Mouse (Mus musculus) cerebellum, postnatal 36 days (tissue): ENCODE data around the gene Prox1.

ENCODE experiments used
- DNase-seq, 2 experiments: peaks; one replicate each; pipeline ENCODE4 v3.0.0; 2021 to 2022; ENCODE audit warnings: mixed read lengths in 2 of 2

The Prox1 gene

GRCm38 (mm10) chr1:190169911-190170818 lies at the start of gene Prox1:
TSS of gene Prox1 (minus strand) at chr1:190170714.
- DNase-seq: peak; percentile 80 to 82

DNA sequence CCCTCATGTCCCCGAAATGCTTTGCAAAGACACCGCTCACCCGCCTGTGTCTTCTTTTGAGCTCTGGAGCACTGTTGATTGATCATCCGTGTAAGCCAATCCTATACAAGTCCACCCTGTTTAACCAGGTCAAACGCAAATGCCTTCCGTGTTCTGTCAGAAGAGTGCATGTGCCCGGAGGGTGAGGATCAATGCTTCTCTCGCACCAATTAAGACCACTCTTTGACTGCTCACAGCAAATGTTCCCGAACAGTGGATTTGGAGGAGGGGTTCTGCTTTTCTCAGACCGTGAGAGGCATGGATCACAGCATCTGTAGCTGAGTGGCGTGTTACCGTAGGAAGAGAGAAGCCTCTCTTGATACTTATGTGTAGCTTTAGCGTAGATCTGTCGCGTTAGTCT lies 46.1 kb upstream of the Prox1 start:
- no peak for DNase-seq

- DNase-seq: no peak
Observed at GRCm38 (mm10) chr1:190214626-190215025, 44.1 kb upstream of the Prox1 start.

GRCm38 (mm10) chr1:190213175-190213574 lies 42.7 kb upstream of the Prox1 start:
- DNase-seq: no peak

DNA sequence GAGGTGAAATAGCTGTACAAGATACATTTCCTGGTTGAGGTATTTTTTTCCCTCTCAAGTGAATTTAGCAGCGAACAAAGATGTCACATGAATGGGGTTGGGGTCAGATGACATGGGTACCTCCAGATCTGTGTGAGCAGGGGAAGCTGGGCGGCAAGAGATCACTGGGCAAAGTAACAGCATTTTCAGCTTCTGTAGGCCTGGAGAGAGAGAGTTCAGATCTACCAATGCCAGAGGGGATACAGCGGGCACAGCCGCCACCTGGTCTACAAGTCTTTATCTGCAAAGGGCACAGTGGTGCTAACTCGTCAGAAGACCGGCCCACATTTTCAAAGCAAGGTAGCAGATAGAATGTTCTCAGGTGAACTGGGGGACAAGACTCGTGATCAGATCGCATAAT lies 36.7 kb upstream of the Prox1 start:
- DNase-seq: no peak

DNA sequence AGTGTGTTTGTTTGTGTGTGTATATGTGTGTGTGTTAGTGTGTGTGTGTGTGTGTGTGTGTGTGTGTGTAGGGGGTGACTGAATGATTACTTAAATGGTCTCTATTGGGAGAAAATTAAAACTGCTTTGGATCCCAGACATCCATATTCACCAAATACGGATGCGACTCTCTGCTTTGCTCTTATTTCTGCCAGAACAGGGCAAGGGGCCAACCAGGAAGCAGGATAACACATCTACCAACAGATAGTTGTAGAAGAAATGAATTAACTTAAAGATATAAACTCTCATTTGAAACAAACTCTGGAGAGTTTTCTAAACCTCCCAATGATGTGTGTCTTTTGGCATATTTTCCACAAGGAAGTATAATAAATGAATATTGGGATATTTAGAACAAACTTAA lies 35.2 kb upstream of the Prox1 start:
- no peak for DNase-seq

- DNase-seq: no peak
Observed at GRCm38 (mm10) chr1:190204378-190205070, 34.0 kb upstream of the Prox1 start.

DNA sequence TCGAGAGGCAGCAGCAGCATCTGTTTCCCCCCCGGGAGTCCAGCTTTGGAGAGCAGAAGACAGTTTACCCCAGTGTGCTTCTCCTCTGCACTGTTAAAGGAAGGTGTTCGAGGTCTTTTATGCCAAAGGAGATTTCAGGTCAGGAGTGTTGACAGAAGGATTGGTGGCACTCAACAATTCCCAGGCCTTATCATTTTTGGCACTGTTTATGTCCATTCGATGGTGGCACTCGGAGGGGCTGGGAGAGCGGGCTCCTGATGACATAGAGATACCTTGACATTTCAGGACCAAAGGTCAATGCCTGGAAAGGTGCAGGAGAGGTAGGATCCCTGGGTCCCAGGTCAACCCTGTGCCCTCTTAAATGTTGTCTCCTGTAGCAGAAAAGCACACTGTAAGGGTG lies 31.2 kb upstream of the Prox1 start:
- DNase-seq: no peak

DNA sequence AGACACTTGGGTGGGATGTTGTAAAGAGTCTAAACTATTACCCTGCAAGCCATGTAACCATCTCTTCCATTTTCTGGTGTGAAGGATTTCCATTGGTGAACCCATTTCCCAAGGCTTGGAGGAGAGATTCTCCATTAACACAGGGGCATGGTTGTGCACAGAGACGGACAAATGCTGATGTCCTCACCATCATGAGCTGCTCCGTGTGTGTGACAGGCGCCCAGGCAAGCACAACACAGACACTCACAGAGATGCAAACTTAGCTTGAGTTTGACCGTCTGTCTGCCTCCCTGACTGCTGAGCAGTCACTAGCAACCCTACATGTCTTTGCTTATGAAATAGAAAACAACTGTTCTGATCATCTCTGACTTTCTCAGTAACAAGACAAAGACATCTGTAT lies 30.5 kb upstream of the Prox1 start:
- DNase-seq: no peak

GRCm38 (mm10) chr1:190198247-190198646 lies 27.7 kb upstream of the Prox1 start:
- DNase-seq: no peak

- DNase-seq: no peak
Observed at GRCm38 (mm10) chr1:190192011-190192410, 21.5 kb upstream of the Prox1 start.

DNA sequence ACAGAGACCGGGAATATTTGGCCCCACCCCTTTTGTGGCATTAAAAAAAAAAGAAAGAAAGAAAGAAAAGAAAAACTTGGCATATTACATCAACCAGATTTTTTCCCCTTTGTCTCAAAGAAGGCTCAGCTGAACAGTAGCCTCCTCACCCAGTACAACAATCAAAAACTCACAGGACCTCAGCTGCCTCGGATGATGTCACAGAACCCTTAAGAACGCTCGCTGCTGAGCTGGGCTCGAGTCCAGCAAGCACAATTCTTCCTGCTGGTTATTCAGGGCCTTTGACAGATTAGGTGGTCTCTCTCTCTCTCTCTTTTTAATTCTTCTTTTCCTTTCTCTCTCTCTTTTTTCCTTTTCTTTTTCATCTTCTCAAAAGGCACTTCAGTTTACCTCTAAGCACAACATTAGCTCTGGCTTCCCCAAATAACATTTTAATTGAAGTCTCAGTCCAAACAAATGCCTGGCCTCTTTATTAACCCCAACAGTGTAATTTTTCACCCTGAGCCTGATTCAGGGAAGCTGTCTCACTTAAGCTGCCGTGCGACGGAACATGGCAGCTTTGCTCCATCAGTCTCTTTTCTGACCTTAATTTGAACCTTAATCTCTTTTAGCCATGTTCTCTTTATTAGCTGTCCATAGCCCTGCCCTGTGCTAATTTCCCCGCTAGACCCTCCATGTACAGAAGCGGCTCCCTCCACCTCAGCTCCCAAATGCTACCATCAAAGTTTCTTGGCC lies 19.9 kb upstream of the Prox1 start:
- DNase-seq: no peak

DNA sequence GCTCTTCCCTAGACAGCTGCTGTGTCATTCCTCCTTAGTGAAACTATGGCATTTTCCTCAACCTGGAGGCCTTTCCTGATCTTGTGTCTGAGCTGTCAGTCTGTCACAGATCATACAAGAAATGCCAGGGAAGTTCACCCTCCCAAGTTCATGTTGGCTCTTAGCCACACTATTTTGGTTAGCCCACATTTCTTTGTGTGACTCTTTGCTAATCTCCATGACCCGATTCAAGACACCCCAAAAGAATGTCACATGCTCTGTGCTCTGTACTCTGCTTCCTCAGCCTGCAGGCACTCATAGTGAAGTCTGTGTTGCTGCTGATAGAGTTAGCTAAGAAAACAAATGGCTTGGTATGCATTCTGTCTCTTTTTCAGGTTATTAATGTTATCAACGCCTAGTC lies 18.6 kb upstream of the Prox1 start:
- DNase-seq: no peak

GRCm38 (mm10) chr1:190186336-190186735 lies 15.8 kb upstream of the Prox1 start:
- no peak for DNase-seq

DNA sequence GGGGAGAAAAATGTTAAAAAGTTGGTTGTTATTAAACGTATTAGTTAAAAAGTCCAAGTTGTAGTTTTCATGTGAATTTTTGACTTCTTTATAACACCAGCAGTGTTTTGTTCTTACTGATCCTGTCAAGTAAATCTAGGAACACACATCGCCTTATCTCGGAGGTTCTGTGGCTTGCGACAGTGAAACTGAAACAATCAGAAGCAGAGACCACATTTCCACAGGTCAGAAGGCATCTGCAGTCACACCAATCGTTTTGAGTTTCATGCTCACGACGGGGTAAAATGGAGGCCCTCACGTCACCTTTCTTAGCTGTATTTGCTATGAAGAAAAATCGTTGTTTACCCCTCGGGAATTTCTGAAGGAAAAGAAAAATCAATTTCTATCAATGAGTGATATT lies 14.8 kb upstream of the Prox1 start:
- no peak for DNase-seq

DNA sequence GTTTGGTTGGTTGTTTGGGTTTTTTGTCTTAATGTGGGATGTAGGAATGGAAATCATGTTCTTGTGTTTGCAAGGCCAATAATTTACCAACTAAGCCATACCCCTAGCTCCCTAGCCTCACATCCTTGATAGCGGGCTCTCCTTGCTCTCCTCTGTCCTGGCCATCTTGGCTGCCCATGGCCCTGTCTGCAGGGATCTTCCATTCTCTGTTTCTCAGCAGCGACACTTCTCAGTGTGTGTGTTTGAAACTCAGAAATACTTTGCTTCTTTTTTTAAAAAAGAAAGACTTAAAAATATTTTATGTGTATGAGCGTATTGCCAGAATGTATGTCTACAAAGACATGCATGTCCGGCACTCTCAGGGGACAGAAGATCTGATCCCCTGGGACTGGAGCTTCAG lies 13.1 kb upstream of the Prox1 start:
- no peak for DNase-seq

DNA sequence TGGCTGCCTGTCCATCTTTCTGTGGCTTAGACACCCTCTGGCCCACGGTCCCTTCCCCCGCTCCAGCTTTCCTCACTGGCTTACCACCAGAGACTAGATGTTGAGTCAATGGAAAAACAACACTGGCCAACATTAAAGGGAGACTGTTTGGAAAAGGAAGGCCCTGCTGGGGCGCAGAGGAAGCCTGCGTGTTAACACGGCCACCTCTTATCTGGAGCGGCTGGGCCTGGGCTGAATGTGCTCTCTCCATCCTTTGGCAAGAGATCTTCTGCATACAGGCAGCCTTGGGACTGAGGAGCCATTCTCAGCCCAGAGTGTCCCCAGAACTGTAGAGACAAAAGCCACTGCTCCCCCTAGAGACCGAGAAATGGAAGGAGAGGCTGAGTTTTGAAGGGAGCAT lies 11.3 kb upstream of the Prox1 start:
- DNase-seq: no peak

DNA sequence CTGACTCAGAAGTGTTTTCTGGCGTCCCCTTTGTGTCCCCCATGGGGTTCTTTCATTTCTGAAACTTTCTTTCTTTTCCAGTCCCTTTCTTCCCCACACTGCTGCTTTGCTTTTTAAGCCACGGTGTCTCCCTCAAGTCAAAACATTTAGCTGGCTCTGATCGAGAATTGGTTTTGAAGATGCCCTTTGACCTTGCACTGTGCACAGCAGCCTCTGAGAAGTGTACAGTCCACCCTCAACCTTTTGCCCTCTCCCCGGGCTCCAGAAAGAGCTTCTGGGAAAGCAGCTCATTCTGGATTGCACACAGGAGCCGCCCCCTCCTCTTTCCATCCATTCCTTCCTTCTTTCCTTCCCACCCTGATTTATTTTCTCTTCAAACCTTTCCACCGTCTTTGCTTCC lies 10.3 kb upstream of the Prox1 start:
- DNase-seq: no peak

- DNase-seq: peak in 1 of 2 experiments; percentile 34
Observed at GRCm38 (mm10) chr1:190176961-190177360, 6.4 kb upstream of the Prox1 start.

- peak; percentile 68 to 72 for DNase-seq
Observed at GRCm38 (mm10) chr1:190174671-190175661, 4.5 kb upstream of the Prox1 start.

GRCm38 (mm10) chr1:190174231-190174630 lies 3.7 kb upstream of the Prox1 start:
- peak; percentile 80 to 83 for DNase-seq

DNA sequence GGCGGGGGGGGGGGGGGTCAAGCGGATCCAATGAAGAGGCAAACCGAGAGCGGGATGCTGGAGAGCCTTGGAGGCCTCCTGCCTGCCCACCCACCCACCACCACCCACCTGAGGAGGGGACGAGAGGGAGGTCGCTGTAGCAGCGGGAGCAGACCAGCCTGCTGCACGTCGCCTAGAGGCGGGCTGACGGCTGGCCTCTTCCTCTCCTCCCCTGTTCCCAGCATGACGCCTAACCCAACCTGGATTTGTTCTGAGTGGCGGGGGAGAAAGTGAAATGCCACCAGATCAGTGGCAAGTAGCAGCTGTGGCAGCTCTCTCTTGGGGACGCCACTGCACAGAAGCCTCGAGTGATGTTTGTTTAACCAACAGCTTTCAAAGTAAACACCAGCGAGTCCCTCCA lies 3.1 kb upstream of the Prox1 start:
- peak in 1 of 2 experiments; percentile 24 for DNase-seq
